Mouse (Mus musculus) ovary, adult 18-20 months (tissue): ENCODE measurements at regions not wholly inside any gene's neighbourhood (a gene's known extent, or its start where the extent isn't known, plus 50 kb on each side); places are given as distances from the start of the nearest gene placed in this dataset.
A peak's percentile ranks its signal among the peaks of the same experiment; 100 is the strongest.

Source experiments
- DNase-seq: peaks from one replicate; pipeline ENCODE4 v3.0.0; 2022; ENCODE audit warnings: low spot score, mixed read lengths

GRCm38 (mm10) chr6:36058206-36058605 is 329.7 kb upstream of the Chrm2 start:
- DNase-seq: peak; percentile 26

DNA sequence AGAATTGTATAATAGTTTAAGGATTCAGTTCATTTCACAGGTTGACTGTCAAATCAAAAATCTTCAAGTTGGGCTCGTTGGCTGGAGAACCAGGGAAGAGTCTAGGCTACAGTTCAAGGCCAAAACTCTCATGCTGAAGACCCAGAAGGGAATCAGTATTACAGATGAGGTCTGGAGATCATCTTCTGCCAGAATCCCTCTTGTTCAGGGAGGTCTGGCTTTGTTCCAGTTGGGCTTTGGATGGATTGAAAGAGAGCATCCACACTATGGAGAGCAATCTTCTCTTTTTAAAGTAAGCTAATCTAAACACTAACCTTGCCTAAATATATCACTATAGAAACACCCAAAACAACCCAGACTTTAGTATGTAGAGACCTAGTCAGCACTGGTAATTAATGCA is 327.5 kb upstream of the Chrm2 start:
- no peak for DNase-seq

GRCm38 (mm10) chr6:36064919-36065318 is 323.0 kb upstream of the Chrm2 start:
- no peak for DNase-seq

DNA sequence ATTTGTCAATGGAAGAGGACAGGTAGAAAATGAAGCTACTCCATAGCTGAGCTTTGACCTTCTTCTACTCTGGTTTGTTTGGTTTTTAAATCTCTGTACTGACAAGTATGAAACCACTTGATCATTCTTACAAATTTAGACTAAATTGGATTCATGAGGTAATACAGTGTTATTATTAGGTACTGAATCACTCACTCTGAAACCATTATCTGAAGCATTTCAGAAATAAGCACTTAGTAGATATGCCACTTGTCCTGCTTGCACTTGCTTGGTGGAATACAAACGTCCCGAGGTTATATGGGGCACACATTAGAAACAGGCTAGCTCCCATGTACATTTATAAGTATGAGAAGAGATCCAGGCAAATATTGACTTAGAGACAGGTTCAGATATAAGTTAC is 319.2 kb upstream of the Chrm2 start:
- no peak for DNase-seq

DNA sequence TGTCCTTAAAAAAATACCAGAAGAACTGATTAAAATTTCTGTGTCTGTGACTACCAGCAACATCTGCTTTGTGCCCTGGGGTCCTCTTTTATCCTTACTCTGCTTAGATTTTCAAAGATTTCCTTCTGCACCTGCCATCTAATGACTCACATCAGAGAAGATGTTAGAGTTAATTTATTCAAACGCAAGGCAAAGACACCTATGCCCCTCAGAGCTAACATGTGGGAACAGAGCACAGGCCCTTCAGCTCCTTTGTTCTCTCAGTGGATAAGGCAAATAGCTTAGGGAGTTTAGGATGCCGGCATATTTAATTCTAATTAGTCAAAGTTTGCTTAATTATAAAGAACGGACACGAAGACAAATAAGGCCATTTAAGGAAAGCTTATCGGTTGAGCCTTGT is 308.3 kb upstream of the Chrm2 start:
- no peak for DNase-seq

DNA sequence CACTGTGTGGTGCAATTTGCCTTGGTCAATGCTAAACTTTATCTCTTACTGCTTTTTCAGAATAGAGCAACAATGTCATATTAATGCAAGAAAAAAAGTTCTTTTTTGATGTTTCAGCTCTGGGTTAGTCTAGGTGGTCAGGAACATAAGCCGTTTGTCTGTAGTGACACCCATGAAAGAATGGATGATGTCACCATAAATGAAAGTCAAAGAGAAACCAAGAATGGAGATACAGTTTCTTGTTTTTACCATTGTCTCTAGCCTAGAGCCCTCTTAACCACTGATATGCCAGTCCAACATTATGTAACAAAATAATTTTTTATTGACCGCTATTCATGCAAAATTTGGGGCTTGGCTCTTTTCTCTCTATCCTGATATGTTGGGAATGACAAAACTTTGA is 294.3 kb upstream of the Chrm2 start:
- DNase-seq: no peak

DNA sequence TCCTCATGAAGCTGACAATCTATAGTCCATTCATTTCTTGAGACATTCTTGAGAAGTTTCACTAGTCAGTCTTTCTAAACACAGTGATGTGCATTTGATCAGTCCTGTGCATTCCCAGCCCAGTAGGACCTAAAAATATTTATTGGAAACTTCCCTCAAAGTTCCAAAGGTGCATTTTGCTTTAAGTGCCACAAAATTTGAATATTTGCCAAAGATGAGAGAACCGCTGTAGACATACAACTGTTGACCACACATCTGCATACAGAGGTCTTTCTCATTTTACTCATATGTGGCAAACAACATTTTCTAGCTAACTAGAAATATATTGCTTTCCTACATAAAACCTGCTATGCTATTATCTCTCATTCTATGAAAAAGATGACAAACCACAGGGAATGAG is 293.8 kb upstream of the Chrm2 start:
- DNase-seq: no peak

DNA sequence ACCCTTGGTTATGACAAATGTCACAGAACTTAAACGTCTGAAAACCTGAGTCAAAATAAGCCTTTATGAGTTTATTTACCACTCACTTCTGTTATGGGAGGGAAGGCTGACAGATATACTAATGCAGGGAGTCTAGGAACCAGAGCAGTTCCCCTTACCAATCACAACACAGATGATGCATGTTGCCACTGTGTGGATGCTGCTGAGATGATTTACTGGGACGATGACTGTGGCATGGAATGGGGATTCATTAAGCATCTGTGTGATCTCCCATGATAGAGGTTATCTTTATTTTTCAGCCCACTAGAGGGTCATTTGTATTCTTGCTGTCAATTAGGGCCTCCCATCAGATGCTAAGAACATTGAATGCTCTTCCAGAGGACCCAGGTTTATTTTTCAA is 290.5 kb upstream of the Chrm2 start:
- no peak for DNase-seq

DNA sequence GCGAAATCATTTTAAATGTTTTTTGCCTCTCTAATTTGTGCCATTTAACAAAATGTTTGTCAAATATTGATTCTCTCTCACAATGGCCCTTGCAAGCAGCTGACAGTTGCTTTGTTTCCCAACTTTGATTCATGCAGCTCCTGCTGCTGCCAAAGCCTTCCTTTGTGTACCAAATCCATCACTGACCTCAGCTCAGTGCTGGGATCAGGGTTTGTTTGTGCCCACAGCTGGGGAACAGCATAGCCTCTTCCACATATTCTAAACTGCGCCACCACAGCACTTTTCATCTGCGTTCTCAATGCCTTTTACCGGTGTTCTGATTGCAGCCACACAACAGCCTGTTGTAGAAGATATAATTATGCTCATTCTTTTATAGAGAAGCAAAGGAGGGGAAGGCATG is 289.7 kb upstream of the Chrm2 start:
- no peak for DNase-seq

GRCm38 (mm10) chr6:36108830-36109229 is 279.1 kb upstream of the Chrm2 start:
- no peak for DNase-seq

GRCm38 (mm10) chr6:36137223-36137622 is 250.7 kb upstream of the Chrm2 start:
- no peak for DNase-seq

- no peak for DNase-seq
Measured at GRCm38 (mm10) chr6:36147267-36147666, 240.6 kb upstream of the Chrm2 start.

- no peak for DNase-seq
Measured at GRCm38 (mm10) chr6:36174514-36174913, 213.4 kb upstream of the Chrm2 start.

DNA sequence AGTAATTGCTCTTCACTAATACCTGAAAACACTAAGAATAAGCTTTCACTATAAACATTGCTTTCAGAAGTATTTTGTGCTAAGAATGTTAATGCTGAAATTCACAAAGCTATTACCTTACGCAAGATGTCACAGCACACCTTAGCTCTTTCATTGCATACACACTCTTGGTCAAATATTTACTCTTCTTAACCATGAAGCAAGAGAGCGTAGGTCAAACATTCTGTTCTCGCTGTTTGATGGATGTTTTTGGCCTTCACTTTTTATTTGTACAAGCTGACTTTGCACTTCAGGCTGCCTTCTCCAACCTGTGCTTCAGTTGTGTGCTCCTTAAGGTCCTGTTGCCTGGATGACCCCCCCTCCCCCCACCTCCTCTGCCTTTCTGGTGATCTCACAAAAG is 212.8 kb upstream of the Chrm2 start:
- no peak for DNase-seq

DNA sequence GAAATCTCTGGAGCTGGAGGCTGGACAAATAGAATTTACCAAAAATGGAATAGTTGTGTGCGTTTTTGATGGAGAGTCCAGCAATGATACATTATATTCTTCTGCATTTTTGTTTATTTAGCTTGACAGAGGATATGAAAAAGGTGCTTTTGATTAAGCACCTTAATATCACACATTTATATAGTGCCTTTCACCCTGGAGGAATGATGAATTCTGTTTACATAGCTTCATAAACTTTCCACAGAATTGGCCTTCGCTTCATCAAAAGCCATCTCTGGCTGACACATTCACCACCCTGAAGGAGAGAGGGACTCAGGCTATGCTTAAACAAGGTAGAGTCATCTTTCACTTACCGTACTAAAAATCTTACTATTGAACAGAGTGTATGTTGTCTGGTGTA is 208.0 kb upstream of the Chrm2 start:
- no peak for DNase-seq

- DNase-seq: no peak
Measured at GRCm38 (mm10) chr6:36182698-36183097, 205.2 kb upstream of the Chrm2 start.

- no peak for DNase-seq
Measured at GRCm38 (mm10) chr6:36206666-36207065, 181.2 kb upstream of the Chrm2 start.

DNA sequence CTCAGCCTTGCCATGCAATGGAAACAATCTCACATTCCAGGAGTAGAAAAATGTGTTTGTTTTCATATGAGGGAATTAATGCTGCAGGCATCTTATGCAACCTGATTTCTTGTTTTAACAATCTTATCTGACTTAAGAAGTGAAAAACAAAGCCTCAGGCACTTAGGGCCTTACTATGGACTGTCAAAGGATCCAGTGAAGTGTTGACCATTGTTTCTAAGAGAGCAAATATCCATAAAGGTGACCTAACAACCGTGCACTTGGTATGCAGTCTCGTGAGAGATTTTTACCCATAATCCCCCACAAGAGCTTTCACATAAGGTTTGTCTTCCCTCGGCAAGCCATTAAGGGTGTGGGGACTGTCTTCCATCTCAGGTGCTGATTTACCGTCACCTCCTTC is 166.6 kb upstream of the Chrm2 start:
- no peak for DNase-seq

DNA sequence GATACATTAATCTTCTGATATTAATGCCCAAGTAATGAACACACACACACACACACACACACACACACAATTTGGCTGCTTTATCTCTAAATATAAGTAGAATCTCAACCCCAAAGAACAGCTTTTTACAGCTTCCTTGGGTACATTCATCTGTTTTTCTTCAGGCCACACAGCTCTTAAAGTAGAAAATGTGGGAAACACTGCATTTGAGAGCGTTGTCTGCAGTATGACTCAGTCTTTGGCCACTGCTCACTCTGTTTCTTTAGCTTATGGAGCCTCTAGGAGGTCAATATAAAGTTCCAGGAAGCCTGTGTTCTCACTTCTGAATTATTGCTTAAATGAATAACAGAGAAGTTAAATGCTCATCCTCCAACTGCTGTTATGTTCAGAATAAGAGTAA is 153.4 kb upstream of the Chrm2 start:
- DNase-seq: no peak

- no peak for DNase-seq
Measured at GRCm38 (mm10) chr6:36247027-36247426, 140.9 kb upstream of the Chrm2 start.

- no peak for DNase-seq
Measured at GRCm38 (mm10) chr6:36248219-36248618, 139.7 kb upstream of the Chrm2 start.

DNA sequence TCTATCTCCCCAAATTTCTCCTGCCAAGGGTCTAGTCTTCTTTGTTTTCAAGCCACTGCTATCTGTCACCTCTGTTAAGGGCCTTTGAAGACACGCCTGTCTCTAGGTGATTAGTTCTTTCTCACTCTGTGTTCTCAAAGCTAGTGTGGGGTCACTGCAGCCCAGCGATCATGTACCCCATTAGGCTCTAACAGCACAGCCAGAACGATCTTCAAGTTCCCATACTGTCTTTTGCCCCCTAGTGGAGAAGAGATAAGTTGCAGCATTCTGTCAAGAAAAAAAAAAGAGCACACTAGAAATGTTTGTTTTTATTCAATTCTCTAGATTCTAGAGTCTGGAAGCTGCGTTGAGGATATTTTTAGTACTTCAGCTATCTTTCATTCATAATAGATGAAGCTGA is 138.8 kb upstream of the Chrm2 start:
- DNase-seq: no peak

DNA sequence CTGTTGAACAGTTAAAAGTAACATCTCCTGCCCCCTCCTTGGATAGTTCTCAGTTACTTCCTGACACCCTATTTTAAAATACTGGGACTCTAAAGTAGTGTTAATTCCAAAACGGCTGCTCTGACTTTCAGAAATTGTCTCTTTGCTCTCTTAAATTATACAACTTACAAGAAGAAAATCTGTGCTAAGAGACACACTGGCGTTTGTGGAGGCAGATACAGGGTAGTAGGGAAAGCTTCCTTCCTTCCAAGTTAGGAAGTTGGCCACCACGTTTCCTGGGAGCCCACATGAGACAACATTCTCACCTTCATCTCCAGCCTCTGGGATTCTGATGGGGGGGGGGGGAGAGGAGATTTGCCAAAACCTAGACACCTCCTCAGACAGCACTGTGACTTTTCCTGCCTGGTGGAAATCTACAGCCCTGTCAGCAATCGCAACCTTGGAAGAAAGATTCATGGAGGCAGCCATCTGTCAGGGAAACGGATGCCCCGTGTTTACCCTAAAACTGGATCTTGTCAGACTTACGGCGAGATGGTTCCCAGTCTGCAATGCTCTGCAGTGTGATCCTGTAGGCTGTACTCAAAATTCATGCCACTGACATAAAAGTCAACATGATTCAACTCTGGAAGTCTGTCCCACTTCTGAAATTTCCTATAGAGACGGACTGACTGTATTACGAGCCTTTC is 121.0 kb upstream of the Chrm2 start:
- no peak for DNase-seq

- no peak for DNase-seq
Measured at GRCm38 (mm10) chr6:36286664-36287063, 101.2 kb upstream of the Chrm2 start.

DNA sequence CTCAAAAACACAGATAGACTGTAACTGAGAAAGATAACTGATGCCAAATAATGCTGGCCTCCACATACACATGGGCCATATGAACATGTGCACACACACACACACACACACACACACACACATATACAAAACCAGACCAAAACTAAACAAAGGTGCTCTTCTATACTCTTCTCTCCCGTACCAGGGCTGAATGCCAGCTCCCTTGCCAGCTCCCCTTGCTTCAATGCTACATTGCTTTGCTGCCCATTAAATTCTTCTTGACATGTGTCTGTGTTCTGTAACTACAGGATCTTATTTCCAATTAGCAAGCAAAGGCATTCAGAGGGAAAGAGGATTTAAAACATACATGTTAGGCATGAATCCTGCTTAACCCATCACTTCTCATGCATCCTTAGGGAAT is 74.3 kb upstream of the Chrm2 start:
- no peak for DNase-seq
